Mouse (Mus musculus) heart, postnatal 0 days (tissue): ENCODE results near the gene Ier2.

Source experiments
- CTCF ChIP-seq: IDR thresholded peaks from 2 replicates; pipeline ENCODE4 v1.5.1; 2016; ENCODE audit warnings: antibody characterized with exemption, control low read depth, low read depth
- EP300 ChIP-seq: IDR thresholded peaks from 2 replicates; pipeline ENCODE4 v1.6.1; 2016; ENCODE audit warnings: antibody characterized with exemption, low read depth

- no peak for TF ChIP-seq EP300
- no peak for TF ChIP-seq CTCF
Observed at GRCm38 (mm10) chr8:84661961-84662571, 586 bp downstream of the Ier2 start.
